23 mouse cellular contexts compared by ENCODE assay signal in the genomic region with DNA sequence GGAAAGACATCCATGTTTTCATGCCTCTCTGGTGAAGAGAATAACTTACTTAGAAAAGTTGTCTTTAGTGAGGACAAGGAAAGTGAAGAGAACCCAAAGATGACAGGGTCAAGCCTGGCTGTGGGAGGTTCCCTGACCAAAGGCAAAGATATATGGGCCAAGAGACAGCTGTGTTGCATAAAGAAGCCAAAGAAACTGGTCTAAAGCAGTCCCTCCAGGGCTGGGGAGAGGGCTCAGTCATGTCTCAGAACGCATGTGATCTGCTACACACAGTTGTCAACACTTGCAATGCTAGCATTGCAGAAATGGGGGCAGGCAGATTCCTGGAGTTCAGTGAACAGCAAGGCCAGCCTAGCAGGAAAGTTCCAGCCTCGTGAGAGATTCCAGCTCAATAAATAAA.
"Had no signal": no experiment of that assay in that cellular context is flagged by ENCODE, and none has a peak within 500 bp of the region (broad histone marks: within the 10 kb centered on the region; RNA-seq: fewer than 3 reads in every experiment).

No protein-coding gene starts in this region.

- H3K9ac ChIP-seq: limb, embryonic 13.5 days; liver, embryonic 12.5 days; liver, embryonic 15.5 days; midbrain, embryonic 13.5 days; neural tube, embryonic 13.5 days; stomach, embryonic 15.5 days had no signal

- ATAC-seq: intestine, postnatal 0 days; liver, embryonic 12.5 days; midbrain, embryonic 13.5 days; midbrain, embryonic 16.5 days had no signal

- H3K27ac ChIP-seq: layer of hippocampus, adult 2 months; limb, embryonic 10.5 days; limb, embryonic 13.5 days; liver, embryonic 12.5 days; liver, embryonic 15.5 days; midbrain, embryonic 10.5 days; midbrain, embryonic 13.5 days; neural tube, embryonic 13.5 days; stomach, embryonic 15.5 days had no signal

- H3K27me3 ChIP-seq: limb, embryonic 13.5 days; liver, embryonic 12.5 days; liver, embryonic 15.5 days; midbrain, embryonic 13.5 days; neural tube, embryonic 13.5 days; stomach, embryonic 15.5 days had no signal

- DNase-seq: layer of hippocampus, adult 9-11 months; liver; lung, adult 2 months; lung, postnatal 36 days; retina, postnatal 1 day; right cerebral cortex, postnatal 25 days; spleen, adult 18-20 months; thymus, adult 2 months; thymus, postnatal 14 days; thymus, postnatal 4 days had no signal

- H3K9me3 ChIP-seq: limb, embryonic 10.5 days; limb, embryonic 13.5 days; liver, embryonic 12.5 days; liver, embryonic 15.5 days; megakaryocyte, embryonic 14.5 days; midbrain, embryonic 10.5 days; midbrain, embryonic 13.5 days; neural tube, embryonic 13.5 days; stomach, embryonic 15.5 days had no signal

- H3K4me1 ChIP-seq: liver, embryonic 12.5 days; liver, embryonic 15.5 days; midbrain, embryonic 10.5 days; midbrain, embryonic 13.5 days; stomach, embryonic 15.5 days had no signal

- H3K36me3 ChIP-seq: limb, embryonic 10.5 days; limb, embryonic 13.5 days; liver, embryonic 12.5 days; liver, embryonic 15.5 days; midbrain, embryonic 10.5 days; midbrain, embryonic 13.5 days; neural tube, embryonic 13.5 days; stomach, embryonic 15.5 days had no signal

- H3K4me2 ChIP-seq: limb, embryonic 13.5 days; liver, embryonic 12.5 days; liver, embryonic 15.5 days; midbrain, embryonic 13.5 days; neural tube, embryonic 13.5 days; stomach, embryonic 15.5 days had no signal

- H3K4me3 ChIP-seq: layer of hippocampus, adult 2 months; limb, embryonic 10.5 days; limb, embryonic 13.5 days; liver, embryonic 12.5 days; liver, embryonic 15.5 days; megakaryocyte, embryonic 14.5 days; midbrain, embryonic 10.5 days; midbrain, embryonic 13.5 days; myocyte; neural tube, embryonic 13.5 days; stomach, embryonic 15.5 days had no signal
